Mouse (Mus musculus): ENCODE results near the gene Bri3. TPM values are rescaled to one million over a fixed set of nuclear protein-coding genes. Genes with fewer than 3 reads are reported as not detected.

Gene Bri3
- polyA plus RNA-seq, 1 experiment, result 90.6 TPM

- Histone ChIP-seq H3K4me1 (ENCODE audit: control insufficient read depth, insufficient read depth, low read length) (no peaks in the 10 kb centered on the region; the same call in 1 of the 2 replicates), H3K4me3 (ENCODE audit: insufficient read depth, low read length) (no peak overlapping the region), H3K27ac (ENCODE audit: insufficient read depth, low read length) (no peak overlapping the region)
- TF ChIP-seq POLR2A (IDR thresholded peaks at IDR 0.05; ENCODE audit: low read depth, low read length) (no peak), CTCF (IDR thresholded peaks at IDR 0.05; ENCODE audit: borderline replicate concordance, insufficient read depth, low read length) (no peak)
These were observed 5.6 kb downstream of the Bri3 start for GRCm38 (mm10) chr5:144249871-144250270.

GRCm38 (mm10) chr5:144251876-144252577, 7.8 kb downstream of the Bri3 start:
- no peak overlapping the region for H3K27ac ChIP-seq (ENCODE audit: insufficient read depth, low read length)
- no peak overlapping the region for H3K4me3 ChIP-seq (ENCODE audit: insufficient read depth, low read length)

GRCm38 (mm10) chr5:144253212-144253611, 9.0 kb downstream of the Bri3 start:
- no peak for TF ChIP-seq POLR2A (IDR thresholded peaks at IDR 0.05; ENCODE audit: low read depth, low read length)
- TF ChIP-seq CTCF (IDR thresholded peaks at IDR 0.05; ENCODE audit: borderline replicate concordance, insufficient read depth, low read length), result no peak
- Histone ChIP-seq H3K4me3 (ENCODE audit: insufficient read depth, low read length) (no peak overlapping the region), H3K4me1 (ENCODE audit: control insufficient read depth, insufficient read depth, low read length) (peaks cover 3% of the 10 kb centered on the region; the same call in 1 of the 2 replicates), H3K27ac (ENCODE audit: insufficient read depth, low read length) (no peak overlapping the region)

More at GRCm38 (mm10) chr5:144251876-144252577, 7.8 kb downstream of the Bri3 start:
- TF ChIP-seq CTCF (IDR thresholded peaks at IDR 0.05; ENCODE audit: borderline replicate concordance, insufficient read depth, low read length) (no peak), POLR2A (IDR thresholded peaks at IDR 0.05; ENCODE audit: low read depth, low read length) (no peak)
- no peaks in the 10 kb centered on the region; the same call in 1 of the 2 replicates for H3K4me1 ChIP-seq (ENCODE audit: control insufficient read depth, insufficient read depth, low read length)

- peak; percentile 66; the same call in 1 of the 2 replicates for TF ChIP-seq POLR2A (IDR thresholded peaks at IDR 0.05; ENCODE audit: low read depth, low read length)
- TF ChIP-seq CTCF (IDR thresholded peaks at IDR 0.05; ENCODE audit: borderline replicate concordance, insufficient read depth, low read length), result no peak
- H3K4me3 ChIP-seq (ENCODE audit: insufficient read depth, low read length), result peak overlapping the region; percentile 53
- H3K4me1 ChIP-seq (ENCODE audit: control insufficient read depth, insufficient read depth, low read length), result peaks cover 9% of the 10 kb centered on the region
- H3K27ac ChIP-seq (ENCODE audit: insufficient read depth, low read length), result no peak overlapping the region
These were observed 10.0 kb downstream of the Bri3 start for GRCm38 (mm10) chr5:144254122-144254810.

- TF ChIP-seq POLR2A (IDR thresholded peaks at IDR 0.05; ENCODE audit: low read depth, low read length), result peak; percentile 52
- no peak for TF ChIP-seq CTCF (IDR thresholded peaks at IDR 0.05; ENCODE audit: borderline replicate concordance, insufficient read depth, low read length)
- Histone ChIP-seq H3K27ac (ENCODE audit: insufficient read depth, low read length) (peak overlapping the region; percentile 79), H3K4me3 (ENCODE audit: insufficient read depth, low read length) (peak overlapping the region; percentile 86), H3K4me1 (ENCODE audit: control insufficient read depth, insufficient read depth, low read length) (peaks cover 9% of the 10 kb centered on the region)
These were observed 10.8 kb downstream of the Bri3 start for GRCm38 (mm10) chr5:144254811-144255631.

- TF ChIP-seq POLR2A (IDR thresholded peaks at IDR 0.05; ENCODE audit: low read depth, low read length) (peak; percentile 61), CTCF (IDR thresholded peaks at IDR 0.05; ENCODE audit: borderline replicate concordance, insufficient read depth, low read length) (no peak)
- H3K27ac ChIP-seq (ENCODE audit: insufficient read depth, low read length), result peak overlapping the region; percentile 79
- H3K4me3 ChIP-seq (ENCODE audit: insufficient read depth, low read length), result peak overlapping the region; percentile 86
- peaks cover 9% of the 10 kb centered on the region for H3K4me1 ChIP-seq (ENCODE audit: control insufficient read depth, insufficient read depth, low read length)
These were observed 11.6 kb downstream of the Bri3 start for GRCm38 (mm10) chr5:144255632-144256540.

- Histone ChIP-seq H3K4me1 (ENCODE audit: control insufficient read depth, insufficient read depth, low read length) (peaks cover 9% of the 10 kb centered on the region), H3K27ac (ENCODE audit: insufficient read depth, low read length) (peak overlapping the region; percentile 76), H3K4me3 (ENCODE audit: insufficient read depth, low read length) (peak overlapping the region; percentile 86)
- no peak for TF ChIP-seq CTCF (IDR thresholded peaks at IDR 0.05; ENCODE audit: borderline replicate concordance, insufficient read depth, low read length)
- no peak for TF ChIP-seq POLR2A (IDR thresholded peaks at IDR 0.05; ENCODE audit: low read depth, low read length)
These were observed 12.3 kb downstream of the Bri3 start for GRCm38 (mm10) chr5:144256541-144256870.

GRCm38 (mm10) chr5:144256888-144257287, 12.7 kb downstream of the Bri3 start:
- peak overlapping the region; percentile 86 for H3K4me3 ChIP-seq (ENCODE audit: insufficient read depth, low read length)
- peaks cover 9% of the 10 kb centered on the region for H3K4me1 ChIP-seq (ENCODE audit: control insufficient read depth, insufficient read depth, low read length)
- TF ChIP-seq CTCF (IDR thresholded peaks at IDR 0.05; ENCODE audit: borderline replicate concordance, insufficient read depth, low read length), result no peak
- no peak for TF ChIP-seq POLR2A (IDR thresholded peaks at IDR 0.05; ENCODE audit: low read depth, low read length)
- H3K27ac ChIP-seq (ENCODE audit: insufficient read depth, low read length), result peak overlapping the region; percentile 76
